Comparison of ENCODE assay signal across 34 mouse cellular contexts in the genomic region with DNA sequence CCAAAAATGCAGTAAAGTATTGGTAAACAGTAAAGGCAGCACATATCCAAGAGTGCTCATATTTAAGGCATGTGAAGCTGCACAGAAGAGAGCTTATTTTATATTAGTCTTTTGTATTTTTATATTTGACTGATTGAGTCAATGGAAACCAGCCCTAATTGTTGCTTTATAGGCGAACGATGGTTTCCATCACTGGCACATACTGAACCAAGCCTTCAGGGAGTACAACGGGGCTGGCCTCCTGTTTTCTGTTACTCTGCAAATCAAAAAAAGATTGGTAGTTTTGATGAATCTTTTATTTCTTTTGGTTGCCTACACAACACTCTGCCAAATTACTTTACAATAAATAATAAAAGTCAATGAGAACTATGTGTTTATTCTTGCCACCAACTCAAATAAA.
"Had no signal": no experiment of that assay in that cellular context is flagged by ENCODE, and none has a peak within 500 bp of the region (broad histone marks: within the 10 kb centered on the region; RNA-seq: fewer than 3 reads in every experiment).

No protein-coding gene starts in this region.

- H3K4me1 ChIP-seq: heart, embryonic 10.5 days; heart, embryonic 12.5 days; heart, embryonic 13.5 days; heart, embryonic 15.5 days; hindbrain, embryonic 10.5 days; hindbrain, embryonic 12.5 days; hindbrain, embryonic 13.5 days; hindbrain, embryonic 15.5 days; intestine, embryonic 15.5 days; kidney, embryonic 15.5 days had no signal

- H3K27me3 ChIP-seq: heart, embryonic 12.5 days; heart, embryonic 13.5 days; heart, embryonic 15.5 days; hindbrain, embryonic 12.5 days; hindbrain, embryonic 13.5 days; hindbrain, embryonic 15.5 days; intestine, embryonic 15.5 days; kidney, embryonic 15.5 days had no signal

- H3K4me3 ChIP-seq: heart, embryonic 10.5 days; heart, embryonic 12.5 days; heart, embryonic 13.5 days; heart, embryonic 15.5 days; hindbrain, embryonic 10.5 days; hindbrain, embryonic 12.5 days; hindbrain, embryonic 13.5 days; hindbrain, embryonic 15.5 days; intestine, embryonic 15.5 days; kidney, embryonic 15.5 days; layer of hippocampus, adult 2 months had no signal

- H3K9ac ChIP-seq: heart, embryonic 12.5 days; heart, embryonic 13.5 days; heart, embryonic 15.5 days; hindbrain, embryonic 12.5 days; hindbrain, embryonic 13.5 days; hindbrain, embryonic 14.5 days; hindbrain, embryonic 15.5 days; intestine, embryonic 15.5 days; kidney, embryonic 15.5 days had no signal

- H3K27ac ChIP-seq: heart, embryonic 10.5 days; heart, embryonic 13.5 days; heart, embryonic 15.5 days; hindbrain, embryonic 10.5 days; hindbrain, embryonic 12.5 days; hindbrain, embryonic 13.5 days; hindbrain, embryonic 14.5 days; hindbrain, embryonic 15.5 days; hindbrain, postnatal 0 days; intestine, embryonic 15.5 days; kidney, embryonic 15.5 days; kidney, postnatal 0 days; layer of hippocampus, adult 2 months had no signal

- H3K4me2 ChIP-seq: heart, embryonic 11.5 days; heart, embryonic 12.5 days; heart, embryonic 13.5 days; heart, embryonic 15.5 days; hindbrain, embryonic 12.5 days; hindbrain, embryonic 13.5 days; hindbrain, embryonic 14.5 days; hindbrain, embryonic 15.5 days; intestine, embryonic 15.5 days; kidney, embryonic 15.5 days had no signal

- DNase-seq: heart, postnatal 10 days; heart, postnatal 14 days; heart, postnatal 36 days; heart, postnatal 4 days; kidney, adult 11 months; kidney, adult 18-20 months; kidney, adult 2 months; kidney, adult 8-10 months; kidney, adult 9 months; kidney, postnatal 10 days; kidney, postnatal 14 days; kidney, postnatal 36 days; kidney, postnatal 4 days; layer of hippocampus, adult 9-11 months; layer of hippocampus, postnatal 36 days had no signal

- H3K36me3 ChIP-seq: heart, embryonic 10.5 days; heart, embryonic 12.5 days; heart, embryonic 13.5 days; heart, embryonic 15.5 days; hindbrain, embryonic 10.5 days; hindbrain, embryonic 12.5 days; hindbrain, embryonic 13.5 days; hindbrain, embryonic 15.5 days; intestine, embryonic 15.5 days; kidney, embryonic 15.5 days had no signal

- H3K9me3 ChIP-seq: heart, embryonic 10.5 days; heart, embryonic 12.5 days; heart, embryonic 13.5 days; heart, embryonic 15.5 days; hindbrain, embryonic 10.5 days; hindbrain, embryonic 12.5 days; hindbrain, embryonic 13.5 days; hindbrain, embryonic 15.5 days; intestine, embryonic 15.5 days; kidney, embryonic 15.5 days had no signal

- ATAC-seq: hindbrain, embryonic 16.5 days; hindbrain, postnatal 0 days; inflammation-experienced regulatory T-cells, adult 6 months; intestine, embryonic 15.5 days; intestine, embryonic 16.5 days; intestine, postnatal 0 days had no signal
